Mouse (Mus musculus): ENCODE measurements at regions not wholly inside any gene's neighbourhood (a gene's known extent, or its start where the extent isn't known, plus 50 kb on each side); places are given as distances from the start of the nearest gene placed in this dataset.

GRCm38 (mm10) chr16:93458598-93459496 is 145.0 kb downstream of the Setd4 start:
- DNase-seq (ENCODE audit: low read depth, low spot score): peak; percentile 38

- no peak for DNase-seq (ENCODE audit: low read depth, low spot score)
These were observed 145.8 kb downstream of the Setd4 start for GRCm38 (mm10) chr16:93458011-93458585.

GRCm38 (mm10) chr16:93456706-93457425 is 147.0 kb downstream of the Setd4 start:
- DNase-seq (ENCODE audit: low read depth, low spot score): no peak

GRCm38 (mm10) chr16:93454080-93454997 is 149.5 kb downstream of the Setd4 start:
- DNase-seq (ENCODE audit: low read depth, low spot score): peak; percentile 91

- DNase-seq (ENCODE audit: low read depth, low spot score): no peak
These were observed 150.8 kb downstream of the Setd4 start for GRCm38 (mm10) chr16:93453056-93453455.

- no peak for DNase-seq (ENCODE audit: low read depth, low spot score)
These were observed 153.0 kb downstream of the Setd4 start for GRCm38 (mm10) chr16:93450896-93451295.

GRCm38 (mm10) chr16:93449925-93450324 is 153.9 kb downstream of the Setd4 start:
- no peak for DNase-seq (ENCODE audit: low read depth, low spot score)

GRCm38 (mm10) chr16:93448124-93448523 is 155.7 kb downstream of the Setd4 start:
- DNase-seq (ENCODE audit: low read depth, low spot score): no peak

- DNase-seq (ENCODE audit: low read depth, low spot score): peak; percentile 16
These were observed 156.9 kb downstream of the Setd4 start for GRCm38 (mm10) chr16:93446970-93447369.

- no peak for DNase-seq (ENCODE audit: low read depth, low spot score)
These were observed 157.7 kb downstream of the Setd4 start for GRCm38 (mm10) chr16:93446206-93446605.

GRCm38 (mm10) chr16:93442837-93443236 is 161.0 kb downstream of the Setd4 start:
- no peak for DNase-seq (ENCODE audit: low read depth, low spot score)

- DNase-seq (ENCODE audit: low read depth, low spot score): no peak
These were observed 166.0 kb downstream of the Setd4 start for GRCm38 (mm10) chr16:93437608-93438425.

GRCm38 (mm10) chr16:93436732-93437131 is 167.1 kb downstream of the Setd4 start:
- no peak for DNase-seq (ENCODE audit: low read depth, low spot score)

- DNase-seq (ENCODE audit: low read depth, low spot score): no peak
These were observed 172.5 kb downstream of the Setd4 start for GRCm38 (mm10) chr16:93431316-93431715.

- no peak for DNase-seq (ENCODE audit: low read depth, low spot score)
These were observed 174.5 kb downstream of the Setd4 start for GRCm38 (mm10) chr16:93429324-93429781.

- DNase-seq (ENCODE audit: low read depth, low spot score): no peak
These were observed 176.6 kb downstream of the Setd4 start for GRCm38 (mm10) chr16:93427264-93427663.

- DNase-seq (ENCODE audit: low read depth, low spot score): no peak
These were observed 178.1 kb downstream of the Setd4 start for GRCm38 (mm10) chr16:93425731-93426130.

GRCm38 (mm10) chr16:93423174-93423573 is 180.7 kb downstream of the Setd4 start:
- no peak for DNase-seq (ENCODE audit: low read depth, low spot score)

- DNase-seq (ENCODE audit: low read depth, low spot score): no peak
These were observed 181.6 kb downstream of the Setd4 start for GRCm38 (mm10) chr16:93422221-93422620.

- DNase-seq (ENCODE audit: low read depth, low spot score): no peak
These were observed 185.6 kb downstream of the Setd4 start for GRCm38 (mm10) chr16:93418246-93418645.

Data from CD4-positive, CD25-positive, alpha-beta regulatory T cell, adult 2 months (primary cell).